Mouse (Mus musculus) MEL (cell line): ENCODE measurements around the gene Tmem91.

Experiments
- CTCF ChIP-seq, 3 experiments: IDR thresholded peaks in 2 of 3; conservative IDR thresholded peaks in 1 of 3; 2 replicates each; pipeline ENCODE4 v1.5.1; 2011 to 2012; ENCODE audit warnings: low read length in 3 of 3, low read depth in 2 of 3, mild to moderate bottlenecking in 2 of 3, improper control_type of control experiment in 1 of 3, inconsistent platforms in 1 of 3, mixed read lengths in 1 of 3, moderate library complexity in 1 of 3; ENCODE audit not compliant: control insufficient read depth in 1 of 3, insufficient read depth in 1 of 3, poor library complexity in 1 of 3, severe bottlenecking in 1 of 3
- ELF1 ChIP-seq: IDR thresholded peaks from 2 replicates; pipeline ENCODE4 v1.6.1; 2014; ENCODE audit warnings: low read depth, mild to moderate bottlenecking, inconsistent platforms, low read length, improper control_type of control experiment, moderate library complexity
- MAX ChIP-seq: IDR thresholded peaks from 2 replicates; pipeline ENCODE4 v1.6.1; 2011; ENCODE audit warnings: low read length, improper control_type of control experiment
- MEF2A ChIP-seq: IDR thresholded peaks from 2 replicates; pipeline ENCODE4 v1.6.1; 2014; ENCODE audit warnings: low read depth, mild to moderate bottlenecking, inconsistent platforms, low read length, improper control_type of control experiment; ENCODE audit not compliant: poor library complexity, insufficient replicate concordance, severe bottlenecking; ENCODE audit errors: extremely low read depth
- MXI1 ChIP-seq: IDR thresholded peaks from 2 replicates; pipeline ENCODE4 v1.6.1; 2011; ENCODE audit warnings: mild to moderate bottlenecking, low read depth, low read length, improper control_type of control experiment
- POLR2A ChIP-seq, 2 experiments: IDR thresholded peaks; 2 replicates each; pipeline ENCODE4 v1.6.1; 2011 to 2012; ENCODE audit warnings: low read length in 2 of 2, mild to moderate bottlenecking in 2 of 2, control low read depth in 1 of 2, improper control_type of control experiment in 1 of 2, low read depth in 1 of 2, moderate library complexity in 1 of 2; ENCODE audit not compliant: control insufficient read depth in 1 of 2, insufficient read depth in 1 of 2, poor library complexity in 1 of 2
- RAD21 ChIP-seq: IDR thresholded peaks from 2 replicates; pipeline ENCODE4 v1.6.1; 2011; ENCODE audit warnings: mild to moderate bottlenecking, low read depth, low read length, improper control_type of control experiment
- TCF12 ChIP-seq: IDR thresholded peaks from 2 replicates; pipeline ENCODE4 v1.6.1; 2014; ENCODE audit warnings: low read depth, mild to moderate bottlenecking, inconsistent platforms, low read length, improper control_type of control experiment, moderate library complexity
- USF1 ChIP-seq: IDR thresholded peaks from 2 replicates; pipeline ENCODE4 v1.6.1; 2014; ENCODE audit warnings: low read depth, mild to moderate bottlenecking, inconsistent platforms, low read length, improper control_type of control experiment, moderate library complexity
- ZKSCAN1 ChIP-seq: IDR thresholded peaks from 2 replicates; pipeline ENCODE4 v1.6.1; 2012; ENCODE audit warnings: low read depth, mild to moderate bottlenecking, inconsistent platforms, low read length, improper control_type of control experiment, moderate library complexity
- ZNF384 ChIP-seq: IDR thresholded peaks from 2 replicates; pipeline ENCODE4 v1.6.1; 2012; ENCODE audit warnings: low read depth, mild to moderate bottlenecking, inconsistent platforms, low read length, improper control_type of control experiment

DNA sequence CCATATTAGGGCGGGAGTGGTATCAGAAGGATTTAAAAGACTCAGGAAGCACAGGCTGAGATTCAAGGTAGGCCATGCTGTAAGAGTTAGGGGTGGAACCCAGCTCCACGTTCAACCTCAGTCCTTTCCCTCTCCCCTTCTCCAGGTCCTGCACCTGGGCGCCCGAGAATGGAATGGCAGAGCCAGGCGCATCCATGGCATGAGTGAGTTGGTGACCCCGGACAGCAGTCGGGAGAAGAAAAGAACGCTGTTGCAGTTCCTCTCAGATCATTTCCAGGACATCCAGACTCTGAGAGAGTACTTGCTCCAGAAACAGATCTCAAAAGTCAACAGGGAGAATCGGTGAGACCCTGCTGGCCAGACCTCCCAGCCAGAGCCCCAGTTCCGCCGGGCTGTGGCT is 54.2 kb downstream of the Tmem91 start:
- TF ChIP-seq ELF1 = no peak
- no peak for TF ChIP-seq USF1
- TF ChIP-seq TCF12 = no peak
- TF ChIP-seq POLR2A (IDR thresholded peaks at IDR 0.05; ENCODE audit: control insufficient read depth in 1 of 2, insufficient read depth in 1 of 2, low read depth in 1 of 2, low read length in 2 of 2, poor library complexity in 1 of 2) = no peak
- TF ChIP-seq RAD21 = no peak
- no peak for TF ChIP-seq MEF2A
- TF ChIP-seq MXI1 = no peak
- TF ChIP-seq ZKSCAN1 = no peak
- TF ChIP-seq ZNF384 = no peak
- TF ChIP-seq MAX = no peak
- no peak for TF ChIP-seq CTCF (IDR thresholded peaks at IDR 0.05 in 2 of 3, conservative IDR thresholded peaks at IDR 0.05 in 1 of 3; ENCODE audit: control insufficient read depth in 1 of 3, insufficient read depth in 1 of 3, low read depth in 2 of 3, low read length in 3 of 3, poor library complexity in 1 of 3, severe bottlenecking in 1 of 3)
